Mouse (Mus musculus): ENCODE data around the gene Pars2. TPM values are rescaled to one million over a fixed set of nuclear protein-coding genes. Genes with fewer than 3 reads are reported as not detected.

Gene Pars2
- total and polyA plus RNA-seq, 3 experiments = 4.9 to 6.7 (median 5.9) TPM

DNA sequence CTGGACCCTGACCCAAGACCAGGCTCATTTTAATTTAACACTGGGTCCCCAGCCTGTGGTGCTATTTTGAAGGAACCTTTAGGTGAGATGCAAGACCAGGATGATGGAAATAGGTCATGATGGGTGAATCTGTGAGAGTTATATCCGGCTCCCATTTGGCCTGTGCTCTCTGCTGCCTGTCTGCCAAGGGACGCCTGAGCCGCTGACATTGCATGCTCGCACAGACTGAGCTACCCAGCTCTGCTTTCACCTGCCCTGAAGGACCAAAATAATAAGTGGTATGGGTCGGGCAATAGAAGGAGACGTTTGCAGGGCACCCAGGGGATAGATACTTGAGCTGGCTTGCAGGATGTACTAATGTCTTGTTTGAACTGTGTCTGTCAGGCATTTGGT is 6.7 kb upstream of the Pars2 start:
- H3K36me3 ChIP-seq (ENCODE audit: control insufficient read depth, insufficient read depth, low read length) = no peaks in the 10 kb centered on the region
- TF ChIP-seq POLR2A (IDR thresholded peaks at IDR 0.05; ENCODE audit: insufficient read depth, low read depth, low read length) (no peak), EP300 (IDR thresholded peaks at IDR 0.05; ENCODE audit: insufficient read depth, low read depth, low read length) (no peak), CTCF (IDR thresholded peaks at IDR 0.05) (no peak)
- no peak for DNase-seq
- no peak overlapping the region; the same call in 1 of the 2 replicates for H3K27ac ChIP-seq
- H3K79me2 ChIP-seq (replicated peaks; ENCODE audit: control insufficient read depth, insufficient read depth, low read length) = no peaks in the 10 kb centered on the region
- no peaks in the 10 kb centered on the region for H3K27me3 ChIP-seq (ENCODE audit: control insufficient read depth, insufficient read depth, low read length)
- H3K4me3 ChIP-seq = no peak overlapping the region
- intact Hi-C loops (cut with DNase I) = no loop called here
- H3K9ac ChIP-seq (ENCODE audit: low read depth, low read length) = no peak overlapping the region
- 67% methylated on average over 6 of the region's 6 CpGs for WGBS
- peaks cover 1% of the 10 kb centered on the region for H3K4me1 ChIP-seq (ENCODE audit: control insufficient read depth, insufficient read depth, low read length)

DNA sequence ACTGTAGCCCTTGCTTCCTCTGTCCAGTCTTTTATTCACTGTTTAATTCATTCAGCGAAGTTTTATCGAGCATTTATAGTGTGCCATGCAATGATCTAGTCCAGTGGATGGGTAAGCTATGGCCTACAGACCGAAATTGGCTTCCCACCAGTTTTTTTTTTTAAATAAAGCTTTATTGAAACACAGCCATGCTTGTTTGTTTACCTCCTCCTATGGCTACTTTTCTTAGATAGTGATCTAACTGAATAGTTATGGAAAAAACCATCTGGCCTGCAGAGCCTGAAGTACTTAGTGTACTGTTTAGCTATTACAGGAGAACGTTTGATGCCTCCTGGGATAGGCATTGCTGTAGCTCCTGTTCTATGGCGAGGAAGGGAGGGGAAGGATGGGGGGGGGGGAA is 5.1 kb upstream of the Pars2 start:
- no peak for TF ChIP-seq POLR2A (IDR thresholded peaks at IDR 0.05; ENCODE audit: insufficient read depth, low read depth, low read length)
- Histone ChIP-seq H3K9ac (ENCODE audit: low read depth, low read length) (no peak overlapping the region), H3K27me3 (ENCODE audit: control insufficient read depth, insufficient read depth, low read length) (no peaks in the 10 kb centered on the region), H3K4me3 (no peak overlapping the region), H3K36me3 (ENCODE audit: control insufficient read depth, insufficient read depth, low read length) (no peaks in the 10 kb centered on the region), H3K27ac (peak overlapping the region; percentile 57), H3K4me1 (ENCODE audit: control insufficient read depth, insufficient read depth, low read length) (peaks cover 1% of the 10 kb centered on the region), H3K79me2 (replicated peaks; ENCODE audit: control insufficient read depth, insufficient read depth, low read length) (no peaks in the 10 kb centered on the region)
- intact Hi-C loops (cut with DNase I) = no loop called here
- no peak for DNase-seq
- 55% methylated on average over 5 of the region's 5 CpGs for WGBS

DNA sequence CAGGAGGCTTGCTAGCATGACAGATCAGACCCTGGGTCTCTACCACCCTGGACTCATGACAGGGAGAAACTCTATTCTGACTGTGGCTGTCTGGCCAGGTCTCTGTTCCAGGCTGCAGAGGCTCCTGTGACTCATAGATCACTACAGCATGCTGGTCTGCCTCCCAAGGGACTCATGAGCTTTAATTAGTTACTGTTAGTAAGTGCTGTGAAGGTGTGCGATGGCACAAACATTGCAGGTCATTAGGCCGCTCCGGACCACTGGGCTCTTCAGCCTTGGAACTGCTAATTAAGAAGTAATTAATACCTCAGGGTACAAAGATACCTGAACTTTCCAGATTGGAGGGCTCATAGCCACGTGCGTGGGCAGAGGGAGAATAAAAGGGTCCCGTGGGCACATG is 3.7 kb upstream of the Pars2 start:
- Histone ChIP-seq H3K79me2 (replicated peaks; ENCODE audit: control insufficient read depth, insufficient read depth, low read length) (no peaks in the 10 kb centered on the region), H3K4me1 (ENCODE audit: control insufficient read depth, insufficient read depth, low read length) (peaks cover 3% of the 10 kb centered on the region), H3K27ac (no peak overlapping the region; the same call in 1 of the 2 replicates), H3K4me3 (no peak overlapping the region), H3K27me3 (ENCODE audit: control insufficient read depth, insufficient read depth, low read length) (no peaks in the 10 kb centered on the region), H3K9ac (ENCODE audit: low read depth, low read length) (no peak overlapping the region), H3K36me3 (ENCODE audit: control insufficient read depth, insufficient read depth, low read length) (no peaks in the 10 kb centered on the region)
- 67% methylated on average over 6 of the region's 6 CpGs for WGBS
- TF ChIP-seq POLR2A (IDR thresholded peaks at IDR 0.05; ENCODE audit: insufficient read depth, low read depth, low read length) (no peak), EP300 (IDR thresholded peaks at IDR 0.05; ENCODE audit: insufficient read depth, low read depth, low read length) (no peak), CTCF (IDR thresholded peaks at IDR 0.05) (no peak)
- DNase-seq = no peak
- intact Hi-C loops (cut with DNase I) = no loop called here

DNA sequence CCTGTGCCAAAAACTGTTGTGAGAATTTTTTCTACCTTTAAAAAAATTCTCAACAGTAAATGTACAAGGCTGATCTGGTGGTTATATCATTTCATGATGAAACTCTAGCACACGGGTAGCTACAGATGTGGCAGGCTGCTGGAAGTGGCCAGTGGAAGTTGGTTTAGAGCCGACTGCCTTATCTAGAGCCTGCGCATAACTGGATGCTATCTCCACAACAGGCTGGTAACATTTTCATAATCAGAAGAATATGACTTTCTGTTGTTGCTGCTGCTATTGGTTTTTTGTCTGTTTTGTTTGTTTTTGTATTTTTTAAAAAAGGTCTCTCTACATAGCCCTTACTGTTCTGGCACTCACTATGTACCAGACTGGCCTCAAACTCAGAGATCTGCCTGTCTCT is 1.7 kb downstream of the Pars2 start:
- 86% methylated on average over 3 of the region's 3 CpGs for WGBS
- Histone ChIP-seq H3K36me3 (ENCODE audit: control insufficient read depth, insufficient read depth, low read length) (no peaks in the 10 kb centered on the region), H3K79me2 (replicated peaks; ENCODE audit: control insufficient read depth, insufficient read depth, low read length) (no peaks in the 10 kb centered on the region), H3K4me1 (ENCODE audit: control insufficient read depth, insufficient read depth, low read length) (peaks cover 2% of the 10 kb centered on the region), H3K4me3 (no peak overlapping the region), H3K27me3 (ENCODE audit: control insufficient read depth, insufficient read depth, low read length) (no peaks in the 10 kb centered on the region), H3K9ac (ENCODE audit: low read depth, low read length) (no peak overlapping the region), H3K27ac (no peak overlapping the region)
- no peak for TF ChIP-seq CTCF (IDR thresholded peaks at IDR 0.05)
- no peak for TF ChIP-seq POLR2A (IDR thresholded peaks at IDR 0.05; ENCODE audit: insufficient read depth, low read depth, low read length)
- TF ChIP-seq EP300 (IDR thresholded peaks at IDR 0.05; ENCODE audit: insufficient read depth, low read depth, low read length) = no peak
- intact Hi-C loops (cut with DNase I) = no loop called here
- DNase-seq = no peak

DNA sequence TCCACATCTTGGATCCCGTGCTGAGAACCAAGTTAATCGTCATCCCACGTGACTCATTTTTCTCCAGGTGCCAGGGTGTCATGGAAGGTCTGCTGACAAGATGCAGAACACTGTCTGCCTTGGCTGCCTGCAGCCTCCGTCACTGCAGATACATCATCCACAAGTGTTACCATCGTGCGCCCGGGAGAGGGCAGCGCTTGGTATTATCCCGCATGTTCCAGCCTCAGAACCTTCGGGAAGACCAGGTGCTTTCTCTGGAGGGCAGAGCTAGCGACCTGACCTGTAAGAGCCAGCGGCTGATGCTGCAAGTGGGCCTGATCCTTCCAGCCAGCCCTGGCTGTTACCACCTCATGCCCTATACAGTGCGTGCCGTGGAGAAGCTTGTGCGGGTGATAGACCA is 2.2 kb downstream of the Pars2 start:
- no peak overlapping the region for H3K4me3 ChIP-seq
- H3K4me1 ChIP-seq (ENCODE audit: control insufficient read depth, insufficient read depth, low read length) = peaks cover 2% of the 10 kb centered on the region
- H3K27ac ChIP-seq = no peak overlapping the region
- no peaks in the 10 kb centered on the region for H3K79me2 ChIP-seq (replicated peaks; ENCODE audit: control insufficient read depth, insufficient read depth, low read length)
- H3K9ac ChIP-seq (ENCODE audit: low read depth, low read length) = no peak overlapping the region
- no peak for DNase-seq
- H3K36me3 ChIP-seq (ENCODE audit: control insufficient read depth, insufficient read depth, low read length) = no peaks in the 10 kb centered on the region
- TF ChIP-seq EP300 (IDR thresholded peaks at IDR 0.05; ENCODE audit: insufficient read depth, low read depth, low read length) (no peak), POLR2A (IDR thresholded peaks at IDR 0.05; ENCODE audit: insufficient read depth, low read depth, low read length) (no peak), CTCF (IDR thresholded peaks at IDR 0.05) (no peak)
- WGBS = 91% methylated on average over 15 of the region's 15 CpGs
- intact Hi-C loops (cut with DNase I) = no loop called here
- H3K27me3 ChIP-seq (ENCODE audit: control insufficient read depth, insufficient read depth, low read length) = no peaks in the 10 kb centered on the region

DNA sequence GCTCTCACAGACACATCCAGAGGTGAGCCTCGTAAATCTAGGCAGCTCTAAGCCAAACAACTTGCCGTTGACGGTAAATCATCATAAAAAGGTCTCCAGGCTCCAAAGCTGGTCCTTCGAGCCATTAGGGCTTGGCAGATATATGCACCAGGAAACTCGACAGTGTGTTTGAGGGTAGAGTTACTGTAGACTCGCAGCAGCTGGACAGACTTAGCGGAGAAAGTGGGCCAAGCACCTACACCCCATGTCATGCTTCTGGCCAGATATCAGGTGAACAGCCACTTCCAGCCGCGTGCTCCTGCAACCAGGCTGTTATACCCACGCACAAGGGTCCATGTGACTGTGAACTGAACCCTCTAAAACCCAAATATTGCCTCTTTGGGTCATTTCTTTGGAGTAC is 4.8 kb downstream of the Pars2 start:
- Histone ChIP-seq H3K36me3 (ENCODE audit: control insufficient read depth, insufficient read depth, low read length) (no peaks in the 10 kb centered on the region), H3K4me1 (ENCODE audit: control insufficient read depth, insufficient read depth, low read length) (peaks cover 2% of the 10 kb centered on the region; the same call in 1 of the 2 replicates), H3K79me2 (replicated peaks; ENCODE audit: control insufficient read depth, insufficient read depth, low read length) (no peaks in the 10 kb centered on the region), H3K27ac (no peak overlapping the region), H3K9ac (ENCODE audit: low read depth, low read length) (no peak overlapping the region), H3K27me3 (ENCODE audit: control insufficient read depth, insufficient read depth, low read length) (no peaks in the 10 kb centered on the region), H3K4me3 (no peak overlapping the region)
- intact Hi-C loops (cut with DNase I) = no loop called here
- 91% methylated on average over 10 of the region's 10 CpGs for WGBS
- no peak for DNase-seq
- TF ChIP-seq EP300 (IDR thresholded peaks at IDR 0.05; ENCODE audit: insufficient read depth, low read depth, low read length) (no peak), CTCF (IDR thresholded peaks at IDR 0.05) (no peak), POLR2A (IDR thresholded peaks at IDR 0.05; ENCODE audit: insufficient read depth, low read depth, low read length) (no peak)
